ENCODE assay signal across 8 mouse cellular contexts in genomic region chr19:33391651-33392382, GRCm38 (mm10). TPM values are rescaled to one million over a fixed set of nuclear protein-coding genes. Genes with fewer than 3 reads are reported as not detected.
A peak's percentile ranks its signal among the peaks of the same experiment; 100 is the strongest.
DNase-seq lines count a peak whose midpoint lies in the region; ATAC-seq and TF ChIP-seq lines count a peak whose summit lies in the region.

Rnls (minus strand) TSS chr19:33392295.

- H3K27me3 ChIP-seq in C2C12 (ENCODE audit: control insufficient read depth, insufficient read depth, insufficient read length): no peaks in the 10 kb centered on the region
- no peaks in the 10 kb centered on the region for H3K27me3 ChIP-seq in heart, embryonic 12.5 days (replicated peaks)
- H3K27me3 ChIP-seq in kidney, embryonic 16.5 days (ENCODE audit: insufficient read depth, low read length): no peaks in the 10 kb centered on the region

- H3K9ac ChIP-seq in heart, embryonic 12.5 days: peak within 1 kb of the TSS; percentile 80
- H3K9ac ChIP-seq in kidney, embryonic 16.5 days (replicated peaks; ENCODE audit: low read length): peak within 1 kb of the TSS; percentile 83

- WGBS in heart, embryonic 12.5 days: 2% methylated on average over 48 of the region's 48 CpGs
- WGBS in kidney, embryonic 16.5 days: under 1% methylated on average over 48 of the region's 48 CpGs

- no peaks in the 10 kb centered on the region for H3K36me3 ChIP-seq in C2C12 (ENCODE audit: control insufficient read depth, insufficient read depth)
- H3K36me3 ChIP-seq in heart, embryonic 12.5 days: no peaks in the 10 kb centered on the region
- H3K36me3 ChIP-seq in kidney, embryonic 16.5 days (ENCODE audit: insufficient read depth, low read length): no peaks in the 10 kb centered on the region

- peaks cover 4% of the 10 kb centered on the region for H3K4me1 ChIP-seq in heart, embryonic 12.5 days (replicated peaks)
- H3K4me1 ChIP-seq in kidney, embryonic 16.5 days (ENCODE audit: insufficient read depth, low read length): no peaks in the 10 kb centered on the region

- peak; percentile 12 for DNase-seq in c-Kit-negative CD71-positive TER-119-positive erythroid progenitor cells, embryonic 14.5 days (ENCODE audit: low read depth, low spot score)
- DNase-seq in fat pad, adult 2 months (ENCODE audit: extremely low read depth, low read depth, low spot score): peak; percentile 28
- DNase-seq in liver: peak; percentile 81
- peak; percentile 54 to 64 for DNase-seq in monocyte, adult 2 months (ENCODE audit: low read depth in 1 of 2, low spot score in 2 of 2)
- peak; percentile 47 to 53 for DNase-seq in spleen, postnatal 14 days (ENCODE audit: low spot score in 2 of 2)

- no peaks in the 10 kb centered on the region for H3K79me3 ChIP-seq in C2C12 (ENCODE audit: low read depth)

- no peaks in the 10 kb centered on the region for H3K79me2 ChIP-seq in C2C12 (ENCODE audit: control insufficient read depth, insufficient read depth)

- ATAC-seq in heart, embryonic 12.5 days (ENCODE audit: insufficient number of reproducible peaks, low FRiP score): peak; percentile 96
- ATAC-seq in kidney, embryonic 16.5 days (ENCODE audit: low FRiP score, low TSS enrichment): peak; percentile 99

- peak within 1 kb of the TSS; percentile 30 for H3K4me3 ChIP-seq in C2C12 (ENCODE audit: insufficient read depth, poor library complexity, severe bottlenecking)
- peak within 1 kb of the TSS; percentile 76 for H3K4me3 ChIP-seq in heart, embryonic 12.5 days
- H3K4me3 ChIP-seq in kidney, embryonic 16.5 days (ENCODE audit: low read length): peak within 1 kb of the TSS; percentile 60

- no peak for TF ChIP-seq CTCF in C2C12 (IDR thresholded peaks at IDR 0.05; ENCODE audit: control insufficient read depth, insufficient read depth, insufficient read length)

- H3K4me2 ChIP-seq in heart, embryonic 12.5 days: peak within 1 kb of the TSS; percentile 75
- peak within 1 kb of the TSS; percentile 65 for H3K4me2 ChIP-seq in kidney, embryonic 16.5 days (replicated peaks; ENCODE audit: low read depth, low read length)

- no peaks in the 10 kb centered on the region for H3K9me3 ChIP-seq in heart, embryonic 12.5 days (replicated peaks)
- H3K9me3 ChIP-seq in kidney, embryonic 16.5 days (ENCODE audit: low read length): no peaks in the 10 kb centered on the region

- peak within 1 kb of the TSS; percentile 94 for H3K27ac ChIP-seq in heart, embryonic 12.5 days (ENCODE audit: poor library complexity, severe bottlenecking)
- H3K27ac ChIP-seq in kidney, embryonic 16.5 days (ENCODE audit: low read length): peak within 1 kb of the TSS; percentile 86

- peak within 1 kb of the TSS; percentile 60 for H3ac ChIP-seq in C2C12 (ENCODE audit: control insufficient read depth, insufficient read length, low read depth)

TF ChIP-seq in C2C12, 6 proteins besides CTCF, POLR2A, EP300 and RAD21:
- no peak for TF ChIP-seq FOSL1 (IDR thresholded peaks at IDR 0.05; ENCODE audit: insufficient read depth, low read length, poor library complexity, severe bottlenecking)
- no peak for TF ChIP-seq MYOD1 (IDR thresholded peaks at IDR 0.05; ENCODE audit: control insufficient read depth, insufficient read length, low read depth)
- peak; percentile 93 for TF ChIP-seq USF1 (IDR thresholded peaks at IDR 0.05; ENCODE audit: low read depth)
- peak; percentile 11 for TF ChIP-seq MAX (IDR thresholded peaks at IDR 0.05)
- no peak for TF ChIP-seq MYOG (IDR thresholded peaks at IDR 0.05; ENCODE audit: control insufficient read depth, extremely low read depth, insufficient read length)
- TF ChIP-seq CEBPB (IDR thresholded peaks at IDR 0.05; ENCODE audit: low read depth): no peak
TF ChIP-seq in C2C12: peak in this region for 2.

RNA-seq across cellular contexts. Expression of gene Rnls, which starts in this region (rescaled TPM):
- polyA plus RNA-seq in C2C12 (2012; fragmentation: generic; extraction: Trizol): 0.99 TPM
- polyA plus RNA-seq in heart, embryonic 12.5 days (2016; fragmentation: Nextera tagmentation; extraction: Ambion mirVana): 9.5 and 10.5 TPM in 2 replicates
- 7.3 and 8.2 TPM in 2 replicates for polyA plus RNA-seq in kidney, embryonic 16.5 days (2015; fragmentation: Nextera tagmentation; extraction: Ambion mirVana)

Comparison
In these comparisons a context has a peak if more than half of its experiments do, and no peak if none do; other contexts are left out.
1. Peak in every context shown above with its lines: DNase-seq, ATAC-seq, H3K4me3 ChIP-seq and H3K27ac ChIP-seq.
2. DNase-seq: peak in every context shown above with its lines; median percentile 81 in liver; 59 in monocyte, adult 2 months; 50 in spleen, postnatal 14 days; 28 in fat pad, adult 2 months; 12 in c-Kit-negative CD71-positive TER-119-positive erythroid progenitor cells, embryonic 14.5 days.